Mouse (Mus musculus) limb, embryonic 12.5 days (tissue): Measurements from ENCODE around the gene Tph2. TPM values are rescaled to one million over a fixed set of nuclear protein-coding genes. Genes with fewer than 3 reads are reported as not detected.

Experiments used
- ATAC-seq: fragments of 200-750 bp; cut with Nextera tagmentation; 2 replicates; pipeline ENCODE4 v1.8.0; 2017; ENCODE audit warnings: low read depth, moderate TSS enrichment; ENCODE audit not compliant: insufficient number of reproducible peaks, insufficient read depth, low FRiP score, low TSS enrichment
- H3K27ac ChIP-seq: fragments of 300-500 bp; sonication (generic); 2 replicates; pipeline ENCODE4 v1.5.1; 2016; ENCODE audit warnings: mild to moderate bottlenecking, moderate library complexity
- H3K27me3 ChIP-seq: fragments of 300-500 bp; sonication (generic); 2 replicates; pipeline ENCODE4 v1.6.1; 2016; ENCODE audit warnings: mild to moderate bottlenecking, moderate library complexity
- H3K36me3 ChIP-seq: fragments of 300-500 bp; sonication (generic); 2 replicates; pipeline ENCODE4 v1.6.1; 2016; ENCODE audit warnings: mild to moderate bottlenecking, moderate library complexity
- H3K4me1 ChIP-seq: fragments of 300-500 bp; sonication (generic); replicated peaks from 2 replicates; pipeline ENCODE4 v1.6.1; 2016
- H3K4me2 ChIP-seq: fragments of 300-500 bp; sonication (generic); 2 replicates; pipeline ENCODE4 v1.6.1; 2016; ENCODE audit warnings: mild to moderate bottlenecking, moderate library complexity
- H3K4me3 ChIP-seq: fragments of 300-500 bp; sonication (generic); replicated peaks from 2 replicates; pipeline ENCODE4 v1.5.1; 2016; ENCODE audit warnings: mild to moderate bottlenecking
- H3K9ac ChIP-seq: fragments of 300-500 bp; sonication (generic); replicated peaks from 2 replicates; pipeline ENCODE4 v1.6.1; 2016; ENCODE audit warnings: mild to moderate bottlenecking, moderate library complexity
- H3K9me3 ChIP-seq: fragments of 300-500 bp; sonication (generic); 2 replicates; pipeline ENCODE4 v1.6.1; 2016; ENCODE audit warnings: mild to moderate bottlenecking, moderate library complexity
- WGBS: fragments of 180-500 bp; shearing (Covaris S2); methylation state at CpG from one replicate; pipeline ENCODE4 v1.1.7; 2016; 5-methylcytosine and 5-hydroxymethylcytosine counted together
- polyA plus RNA-seq: library from polyadenylated mRNA; unstranded; fragments of >200 nt; fragmentation: Nextera tagmentation; extraction: Ambion mirVana; gene quantifications from 2 replicates; pipeline ENCODE4 v1.2.1, GENCODE M21; 2016

The Tph2 gene
- polyA plus RNA-seq, 1 experiment from 2014 or later, result not detected

DNA sequence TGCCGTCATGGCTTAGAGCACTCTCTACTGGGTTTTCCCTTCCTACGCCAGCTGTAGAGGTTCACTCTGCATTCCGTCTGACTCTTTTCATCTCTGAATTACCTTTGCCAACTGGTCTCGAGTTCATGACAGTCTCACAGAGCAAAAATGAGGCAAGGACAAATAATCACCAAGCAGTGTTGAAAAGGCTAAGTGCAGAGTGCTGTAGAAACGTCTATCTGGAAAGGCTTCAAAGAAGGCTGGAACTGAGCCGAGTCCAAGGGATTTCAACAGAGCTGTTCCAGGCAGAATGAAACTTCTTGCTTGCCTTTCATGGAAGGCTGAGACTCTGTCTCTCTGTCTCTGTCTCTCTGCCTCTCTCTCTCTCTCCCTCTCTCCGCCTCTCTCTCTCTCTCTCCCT, 47.8 kb downstream of the Tph2 start:
- no peaks in the 10 kb centered on the region for H3K9me3 ChIP-seq
- WGBS, result 77% methylated on average over 7 of the region's 7 CpGs
- H3K4me2 ChIP-seq, result no peak overlapping the region
- no peaks in the 10 kb centered on the region for H3K27me3 ChIP-seq
- H3K36me3 ChIP-seq, result no peaks in the 10 kb centered on the region
- H3K4me1 ChIP-seq, result no peaks in the 10 kb centered on the region
- no peak overlapping the region for H3K4me3 ChIP-seq
- ATAC-seq, result no peak
- H3K9ac ChIP-seq, result no peak overlapping the region
- H3K27ac ChIP-seq, result no peak overlapping the region

- Histone ChIP-seq H3K27me3 (no peaks in the 10 kb centered on the region), H3K9ac (no peak overlapping the region), H3K4me3 (no peak overlapping the region), H3K27ac (no peak overlapping the region), H3K36me3 (no peaks in the 10 kb centered on the region), H3K4me1 (no peaks in the 10 kb centered on the region), H3K4me2 (no peak overlapping the region), H3K9me3 (no peaks in the 10 kb centered on the region)
- WGBS, result 52% methylated on average over 1 of the region's 1 CpGs
- ATAC-seq, result no peak
These were observed 56.9 kb downstream of the Tph2 start for GRCm38 (mm10) chr10:115127907-115128306.

GRCm38 (mm10) chr10:115125550-115125949, 59.3 kb downstream of the Tph2 start:
- Histone ChIP-seq H3K4me3 (no peak overlapping the region), H3K9me3 (no peaks in the 10 kb centered on the region), H3K36me3 (no peaks in the 10 kb centered on the region), H3K27ac (no peak overlapping the region), H3K4me2 (no peak overlapping the region), H3K9ac (no peak overlapping the region), H3K4me1 (no peaks in the 10 kb centered on the region), H3K27me3 (no peaks in the 10 kb centered on the region)
- WGBS, result 57% methylated on average over 5 of the region's 5 CpGs
- ATAC-seq, result no peak

DNA sequence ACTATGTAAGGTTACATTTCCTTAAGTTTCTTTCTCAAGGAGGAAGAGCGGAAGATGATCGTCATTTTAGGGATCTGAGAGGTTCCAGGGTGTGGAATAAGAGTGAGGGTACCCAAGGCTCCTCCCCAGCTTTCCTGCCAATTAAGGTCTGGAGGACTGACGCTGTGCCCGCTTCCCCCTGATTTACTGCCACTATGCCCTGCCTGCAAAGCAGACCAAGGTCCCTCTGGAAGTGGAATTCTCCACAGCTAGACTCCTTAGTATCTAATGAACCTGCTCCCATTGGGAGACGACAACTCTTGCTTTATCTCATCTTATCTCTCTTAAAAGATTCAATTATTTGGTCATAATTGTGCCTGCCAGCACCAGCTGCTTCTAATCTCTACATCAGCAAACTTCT, 59.8 kb downstream of the Tph2 start:
- Histone ChIP-seq H3K9ac (no peak overlapping the region), H3K4me2 (no peak overlapping the region), H3K27ac (no peak overlapping the region), H3K36me3 (no peaks in the 10 kb centered on the region), H3K4me3 (no peak overlapping the region), H3K9me3 (no peaks in the 10 kb centered on the region), H3K4me1 (no peaks in the 10 kb centered on the region), H3K27me3 (no peaks in the 10 kb centered on the region)
- no peak for ATAC-seq
- 55% methylated on average over 5 of the region's 5 CpGs for WGBS

DNA sequence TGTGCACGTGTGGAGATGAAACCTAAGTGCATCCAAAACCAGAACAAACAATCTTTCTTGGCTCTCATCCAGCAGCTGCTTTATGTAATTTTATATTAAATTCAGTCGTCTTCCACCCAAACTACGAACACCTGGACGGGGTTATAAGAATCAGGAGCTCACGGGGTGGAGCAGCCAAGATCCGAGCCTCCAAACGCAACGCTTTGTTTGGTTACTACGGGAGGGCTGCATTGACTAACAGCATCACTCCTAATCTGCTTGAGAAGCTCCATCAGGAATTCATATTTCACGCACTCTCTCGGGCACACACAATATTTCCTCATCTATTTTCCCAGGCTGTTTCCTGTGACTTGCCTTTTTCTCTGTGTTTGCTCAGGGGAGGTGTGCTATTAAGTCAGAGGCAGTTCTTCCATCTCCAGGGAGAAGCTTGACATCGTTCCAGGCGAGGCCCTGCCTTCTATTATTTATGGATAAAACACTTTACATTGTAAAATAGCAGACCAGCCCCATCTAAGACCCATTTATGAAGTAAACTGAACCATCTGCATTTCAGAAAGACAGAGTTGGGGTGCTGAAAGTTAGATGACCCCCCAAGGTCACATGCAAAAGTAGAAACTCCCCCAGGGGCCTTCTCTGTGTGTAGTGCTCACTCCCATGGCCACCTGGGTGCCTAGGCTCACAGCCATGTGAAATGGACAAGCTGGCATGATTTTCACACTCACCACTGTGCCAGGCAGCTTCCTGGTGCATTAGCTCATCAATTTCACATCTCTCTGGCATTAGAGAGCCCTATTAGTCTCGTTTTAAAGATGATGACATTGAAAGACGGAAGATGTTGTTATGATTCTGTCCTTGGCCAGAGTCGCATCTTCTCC, 76.9 kb downstream of the Tph2 start:
- 0 out of 2 replicates have a peak, but pooled peaks have one; percentile 42 for ATAC-seq
- WGBS, result 72% methylated on average over 16 of the region's 16 CpGs

DNA sequence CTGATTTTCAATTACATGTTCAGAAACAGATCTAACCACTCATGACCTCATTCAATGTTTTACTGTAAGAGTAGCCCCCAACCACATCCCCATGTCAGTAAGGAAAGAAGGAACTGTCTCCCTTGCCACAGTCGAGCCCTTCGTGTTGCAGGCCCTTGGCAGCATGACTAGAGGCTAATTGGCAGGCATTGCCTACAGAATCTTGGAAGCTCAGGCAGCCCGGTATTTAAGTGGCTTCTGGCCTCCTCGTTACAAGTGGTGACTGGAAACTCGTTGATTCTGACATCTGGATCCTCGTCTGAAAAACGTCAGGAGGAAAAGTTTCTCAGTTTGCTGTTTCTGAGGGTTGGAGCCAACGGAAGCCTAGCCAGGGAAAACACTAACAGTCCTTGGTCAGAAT, 80.6 kb downstream of the Tph2 start:
- ATAC-seq, result no peak
- no peak overlapping the region for H3K4me3 ChIP-seq
- H3K4me2 ChIP-seq, result no peak overlapping the region
- no peaks in the 10 kb centered on the region for H3K27me3 ChIP-seq
- H3K27ac ChIP-seq, result no peak overlapping the region
- no peaks in the 10 kb centered on the region for H3K9me3 ChIP-seq
- WGBS, result 60% methylated on average over 8 of the region's 8 CpGs
- H3K36me3 ChIP-seq, result no peaks in the 10 kb centered on the region
- H3K9ac ChIP-seq, result no peak overlapping the region
- no peaks in the 10 kb centered on the region for H3K4me1 ChIP-seq

More for the DNA sequence above, 76.9 kb downstream of the Tph2 start:
- no peak overlapping the region for H3K9ac ChIP-seq
- no peaks in the 10 kb centered on the region for H3K27me3 ChIP-seq
- no peaks in the 10 kb centered on the region for H3K4me1 ChIP-seq
- H3K27ac ChIP-seq, result no peak overlapping the region
- no peaks in the 10 kb centered on the region for H3K36me3 ChIP-seq
- no peak overlapping the region for H3K4me3 ChIP-seq
- H3K4me2 ChIP-seq, result no peak overlapping the region
- H3K9me3 ChIP-seq, result no peaks in the 10 kb centered on the region

- no peaks in the 10 kb centered on the region for H3K36me3 ChIP-seq
- ATAC-seq, result no peak
- H3K27ac ChIP-seq, result no peak overlapping the region
- H3K4me1 ChIP-seq, result no peaks in the 10 kb centered on the region
- no peaks in the 10 kb centered on the region for H3K9me3 ChIP-seq
- H3K4me3 ChIP-seq, result no peak overlapping the region
- WGBS, result 78% methylated on average over 9 of the region's 9 CpGs
- no peak overlapping the region for H3K4me2 ChIP-seq
- H3K9ac ChIP-seq, result no peak overlapping the region
- H3K27me3 ChIP-seq, result no peaks in the 10 kb centered on the region
These were observed 84.8 kb downstream of the Tph2 start for GRCm38 (mm10) chr10:115099890-115100580.

- no peaks in the 10 kb centered on the region for H3K9me3 ChIP-seq
- no peaks in the 10 kb centered on the region for H3K27me3 ChIP-seq
- H3K36me3 ChIP-seq, result no peaks in the 10 kb centered on the region
- WGBS, result 11% methylated on average over 5 of the region's 5 CpGs
- no peak overlapping the region for H3K9ac ChIP-seq
- no peaks in the 10 kb centered on the region for H3K4me1 ChIP-seq
- H3K27ac ChIP-seq, result no peak overlapping the region
- H3K4me3 ChIP-seq, result no peak overlapping the region
- no peak overlapping the region for H3K4me2 ChIP-seq
- no peak for ATAC-seq
These were observed 87.7 kb downstream of the Tph2 start for GRCm38 (mm10) chr10:115097163-115097562.

- H3K36me3 ChIP-seq, result no peaks in the 10 kb centered on the region
- WGBS, result 67% methylated on average over 1 of the region's 1 CpGs
These were observed 88.6 kb downstream of the Tph2 start for GRCm38 (mm10) chr10:115096191-115096590.

DNA sequence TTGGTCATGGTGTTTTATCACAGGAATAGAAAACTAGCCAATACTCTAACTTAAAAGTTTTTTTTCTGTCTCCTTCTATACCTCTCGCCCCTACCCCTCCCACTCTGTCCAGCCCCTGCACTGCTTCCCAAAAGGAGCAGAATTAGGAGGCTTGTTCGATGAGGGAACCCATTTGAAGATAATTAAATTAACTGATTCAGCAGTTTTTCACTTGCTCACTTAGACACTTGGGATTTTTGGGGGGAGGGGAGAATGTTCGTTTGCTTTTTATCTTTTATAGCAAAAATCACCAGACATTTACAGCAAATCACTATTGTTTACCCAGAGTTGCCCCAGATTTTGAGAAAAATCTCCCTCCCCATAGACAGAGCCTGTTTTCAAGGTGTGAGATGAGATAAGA, 106.6 kb downstream of the Tph2 start:
- Histone ChIP-seq H3K27me3 (no peaks in the 10 kb centered on the region), H3K36me3 (no peaks in the 10 kb centered on the region), H3K9ac (no peak overlapping the region), H3K4me1 (no peaks in the 10 kb centered on the region), H3K9me3 (no peaks in the 10 kb centered on the region), H3K4me2 (no peak overlapping the region), H3K27ac (no peak overlapping the region), H3K4me3 (no peak overlapping the region)
- WGBS, result 77% methylated on average over 3 of the region's 3 CpGs
- ATAC-seq, result no peak

More at GRCm38 (mm10) chr10:115096191-115096590, 88.6 kb downstream of the Tph2 start:
- ATAC-seq, result no peak
- no peaks in the 10 kb centered on the region for H3K9me3 ChIP-seq
- no peak overlapping the region for H3K9ac ChIP-seq
- H3K4me3 ChIP-seq, result no peak overlapping the region
- H3K27me3 ChIP-seq, result no peaks in the 10 kb centered on the region
- H3K4me1 ChIP-seq, result no peaks in the 10 kb centered on the region
- H3K27ac ChIP-seq, result no peak overlapping the region
- no peak overlapping the region for H3K4me2 ChIP-seq

DNA sequence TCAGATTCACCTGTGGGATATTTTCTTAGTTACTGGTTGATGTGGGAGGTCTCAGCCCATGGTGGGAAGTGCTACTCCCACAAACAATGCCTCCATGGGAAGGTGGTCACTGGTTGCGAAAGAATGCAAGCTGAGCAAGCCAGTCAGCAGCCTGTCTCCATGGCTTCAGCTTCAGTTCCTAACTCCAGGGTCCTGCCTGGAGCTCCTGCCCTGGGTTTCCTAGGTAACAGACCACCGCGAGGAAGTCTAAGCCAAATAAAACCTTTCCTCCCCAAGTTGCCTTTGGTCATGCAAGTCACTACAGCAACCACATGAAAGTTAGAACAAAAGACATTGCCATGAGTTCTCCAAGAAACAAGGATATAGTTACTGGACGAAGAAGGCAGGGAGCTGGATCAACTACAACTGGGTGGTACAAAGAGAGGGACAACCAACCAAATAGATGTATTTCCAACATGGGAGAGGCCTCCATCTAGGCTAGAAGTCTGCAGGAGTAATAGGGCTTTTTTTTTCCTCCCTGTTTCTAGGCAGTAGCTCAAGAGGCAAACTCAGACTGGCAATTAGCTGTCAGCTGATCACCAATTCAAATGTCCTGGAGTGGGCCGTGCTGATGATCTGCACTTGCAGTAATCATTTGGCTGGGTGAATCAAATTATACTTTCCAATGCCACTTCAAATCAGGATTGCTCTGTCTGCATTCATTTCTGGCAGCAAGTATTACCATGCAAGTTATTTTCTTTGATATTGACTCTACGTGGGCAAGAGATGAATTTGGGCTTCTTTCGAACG, 115.5 kb downstream of the Tph2 start:
- Histone ChIP-seq H3K9ac (no peak overlapping the region), H3K27ac (no peak overlapping the region), H3K27me3 (no peaks in the 10 kb centered on the region), H3K4me3 (no peak overlapping the region), H3K9me3 (no peaks in the 10 kb centered on the region; the same call in 1 of the 2 replicates), H3K36me3 (no peaks in the 10 kb centered on the region), H3K4me1 (no peaks in the 10 kb centered on the region), H3K4me2 (no peak overlapping the region)
- ATAC-seq, result no peak
- WGBS, result 86% methylated on average over 8 of the region's 8 CpGs
